Mouse (Mus musculus) megakaryocyte, embryonic 14.5 days (primary cell): ENCODE results near the gene Rbm15. TPM values are rescaled to one million over a fixed set of nuclear protein-coding genes. Genes with fewer than 3 reads are reported as not detected.

Source experiments
- H3K27me3 ChIP-seq: replicated peaks from 2 replicates; pipeline ENCODE3; 2012; ENCODE audit warnings: inconsistent platforms
- H3K36me3 ChIP-seq: replicated peaks from 2 replicates; pipeline ENCODE3; 2012; ENCODE audit warnings: low read length, inconsistent platforms, mixed read lengths
- H3K4me1 ChIP-seq: 2 replicates; pipeline ENCODE4 v1.6.1; 2012; ENCODE audit warnings: inconsistent platforms
- H3K4me3 ChIP-seq: replicated peaks from 2 replicates; pipeline ENCODE3; 2012; ENCODE audit warnings: moderate library complexity, mild to moderate bottlenecking, inconsistent platforms
- H3K9me3 ChIP-seq: 2 replicates; pipeline ENCODE4 v1.6.1; 2012; ENCODE audit warnings: inconsistent platforms
- FLI1 ChIP-seq: IDR thresholded peaks from 2 replicates; pipeline ENCODE4 v1.6.1; 2012; ENCODE audit warnings: low read length, inconsistent platforms, mixed read lengths
- GATA1 ChIP-seq: IDR thresholded peaks from 3 replicates; pipeline ENCODE4 v1.6.1; 2012; ENCODE audit warnings: mixed read lengths, low read length, inconsistent platforms, borderline replicate concordance
- polyA plus RNA-seq: library from polyadenylated mRNA; stranded (reverse); fragments of >175 nt; gene quantifications from 2 replicates; pipeline ENCODE4 v1.2.3, GENCODE M21; 2012; ENCODE audit warnings: low replicate concordance; ENCODE audit not compliant: insufficient read depth

The Rbm15 gene
- polyA plus RNA-seq, 1 experiment = 1.3 TPM

DNA sequence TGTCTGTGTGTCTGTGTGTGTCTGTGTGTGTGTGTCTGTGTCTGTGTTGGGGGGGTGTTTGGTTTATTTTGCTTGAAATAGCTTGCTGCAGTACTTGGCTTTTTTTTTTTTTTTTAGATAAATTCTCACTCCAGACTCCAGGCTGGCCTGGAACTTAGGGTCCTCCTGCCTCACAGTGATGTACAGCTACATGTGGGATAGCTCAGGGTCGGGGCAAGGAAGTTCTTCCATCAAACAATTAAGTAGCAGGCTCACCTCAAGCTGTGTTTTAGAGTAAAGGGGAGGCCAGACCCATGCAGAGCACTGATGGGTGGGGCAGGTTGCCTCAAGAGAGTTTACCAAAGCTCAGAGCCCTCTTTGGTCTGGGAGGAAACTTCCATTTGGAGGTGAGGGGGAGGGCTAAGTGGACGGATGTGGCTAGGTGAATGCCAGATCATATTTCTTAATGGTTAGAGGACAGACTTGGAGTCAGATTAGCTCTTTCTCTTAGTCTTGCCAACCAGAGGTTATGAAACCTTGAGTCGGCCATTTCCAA is 24.3 kb upstream of the Rbm15 start:
- peaks cover 18% of the 10 kb centered on the region for H3K4me1 ChIP-seq
- no peaks in the 10 kb centered on the region for H3K36me3 ChIP-seq
- H3K27me3 ChIP-seq = peaks cover 47% of the 10 kb centered on the region
- TF ChIP-seq GATA1 = no peak
- no peak for TF ChIP-seq FLI1
- no peak overlapping the region for H3K4me3 ChIP-seq
- H3K9me3 ChIP-seq = no peaks in the 10 kb centered on the region

- Histone ChIP-seq H3K27me3 (peaks cover 44% of the 10 kb centered on the region), H3K4me1 (peaks cover 18% of the 10 kb centered on the region), H3K4me3 (peak overlapping the region; percentile 88), H3K9me3 (no peaks in the 10 kb centered on the region), H3K36me3 (no peaks in the 10 kb centered on the region)
- TF ChIP-seq GATA1 = no peak
- TF ChIP-seq FLI1 = no peak
Observed at GRCm38 (mm10) chr3:107356964-107357441, 23.5 kb upstream of the Rbm15 start.

GRCm38 (mm10) chr3:107355618-107356260 is 22.3 kb upstream of the Rbm15 start:
- TF ChIP-seq GATA1 (no peak), FLI1 (no peak)
- Histone ChIP-seq H3K9me3 (no peaks in the 10 kb centered on the region), H3K36me3 (no peaks in the 10 kb centered on the region), H3K27me3 (peaks cover 37% of the 10 kb centered on the region), H3K4me1 (peaks cover 16% of the 10 kb centered on the region), H3K4me3 (no peak overlapping the region)

DNA sequence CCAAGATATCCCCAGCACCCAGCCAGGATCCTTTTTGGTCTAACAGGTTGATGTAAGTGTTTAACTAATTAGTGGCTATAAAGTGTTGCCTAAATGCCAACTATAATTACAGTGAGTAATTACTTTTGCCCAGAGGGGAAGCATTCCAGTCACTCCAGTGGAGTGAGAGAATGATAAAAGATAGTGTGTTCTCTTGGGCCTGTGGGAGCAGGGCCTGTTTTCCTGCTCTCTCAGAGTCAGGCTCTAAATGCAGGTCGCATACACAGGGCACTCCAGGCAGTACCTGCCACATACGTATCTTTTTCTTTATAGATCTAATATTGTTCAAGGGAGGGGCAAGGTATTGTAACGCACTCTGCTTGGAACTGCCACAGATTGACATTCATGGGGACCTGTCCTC is 18.2 kb upstream of the Rbm15 start:
- peaks cover 2% of the 10 kb centered on the region for H3K4me1 ChIP-seq
- H3K4me3 ChIP-seq = no peak overlapping the region
- H3K9me3 ChIP-seq = no peaks in the 10 kb centered on the region
- H3K27me3 ChIP-seq = peaks cover 19% of the 10 kb centered on the region
- no peak for TF ChIP-seq FLI1
- no peak for TF ChIP-seq GATA1
- H3K36me3 ChIP-seq = no peaks in the 10 kb centered on the region

- H3K36me3 ChIP-seq = no peaks in the 10 kb centered on the region
- peaks cover 16% of the 10 kb centered on the region for H3K4me1 ChIP-seq
- H3K9me3 ChIP-seq = no peaks in the 10 kb centered on the region
- no peak overlapping the region for H3K4me3 ChIP-seq
- peaks cover 14% of the 10 kb centered on the region for H3K27me3 ChIP-seq
- TF ChIP-seq FLI1 (no peak), GATA1 (no peak)
Observed at GRCm38 (mm10) chr3:107349006-107349405, 15.5 kb upstream of the Rbm15 start.

DNA sequence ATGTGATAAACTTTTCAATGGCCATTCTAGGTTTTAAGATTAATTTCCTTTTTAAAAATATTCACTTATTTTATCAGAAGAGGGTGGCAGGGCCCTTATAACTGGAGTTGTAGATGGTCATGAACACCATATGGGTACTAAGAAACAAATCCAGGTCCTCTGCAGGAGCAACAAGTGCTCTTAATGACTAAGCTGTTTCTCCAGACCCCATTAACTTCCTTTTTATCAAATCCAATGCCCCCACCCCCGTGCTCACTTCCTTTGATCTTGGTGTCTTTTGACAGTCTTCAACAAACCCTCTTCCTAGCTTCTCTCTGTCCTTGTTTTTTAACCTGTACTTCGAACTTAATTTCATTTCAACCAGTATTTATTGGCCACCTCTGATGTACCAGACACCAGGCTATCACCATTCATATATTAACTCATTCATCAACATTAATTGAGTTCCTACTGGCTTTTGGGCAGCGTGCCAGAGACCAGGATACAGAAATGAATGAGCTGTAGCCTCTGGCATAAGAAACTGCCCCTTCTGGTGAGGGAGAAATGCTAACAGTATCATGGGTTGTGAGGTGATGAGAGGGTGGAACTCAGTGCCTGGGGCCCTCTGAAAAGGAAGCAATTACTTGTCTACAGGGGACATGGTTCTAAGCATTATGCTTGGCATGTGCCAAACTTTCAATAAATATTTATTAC is 11.7 kb upstream of the Rbm15 start:
- peaks cover 3% of the 10 kb centered on the region for H3K27me3 ChIP-seq
- H3K36me3 ChIP-seq = no peaks in the 10 kb centered on the region
- peaks cover 19% of the 10 kb centered on the region for H3K4me1 ChIP-seq
- H3K4me3 ChIP-seq = no peak overlapping the region
- TF ChIP-seq GATA1 (no peak), FLI1 (no peak)
- no peaks in the 10 kb centered on the region for H3K9me3 ChIP-seq

GRCm38 (mm10) chr3:107343971-107344370 is 10.5 kb upstream of the Rbm15 start:
- no peaks in the 10 kb centered on the region for H3K9me3 ChIP-seq
- TF ChIP-seq GATA1 = no peak
- no peak for TF ChIP-seq FLI1
- H3K4me3 ChIP-seq = no peak overlapping the region
- peaks cover 19% of the 10 kb centered on the region for H3K4me1 ChIP-seq
- no peaks in the 10 kb centered on the region for H3K36me3 ChIP-seq
- peaks cover 1% of the 10 kb centered on the region for H3K27me3 ChIP-seq

DNA sequence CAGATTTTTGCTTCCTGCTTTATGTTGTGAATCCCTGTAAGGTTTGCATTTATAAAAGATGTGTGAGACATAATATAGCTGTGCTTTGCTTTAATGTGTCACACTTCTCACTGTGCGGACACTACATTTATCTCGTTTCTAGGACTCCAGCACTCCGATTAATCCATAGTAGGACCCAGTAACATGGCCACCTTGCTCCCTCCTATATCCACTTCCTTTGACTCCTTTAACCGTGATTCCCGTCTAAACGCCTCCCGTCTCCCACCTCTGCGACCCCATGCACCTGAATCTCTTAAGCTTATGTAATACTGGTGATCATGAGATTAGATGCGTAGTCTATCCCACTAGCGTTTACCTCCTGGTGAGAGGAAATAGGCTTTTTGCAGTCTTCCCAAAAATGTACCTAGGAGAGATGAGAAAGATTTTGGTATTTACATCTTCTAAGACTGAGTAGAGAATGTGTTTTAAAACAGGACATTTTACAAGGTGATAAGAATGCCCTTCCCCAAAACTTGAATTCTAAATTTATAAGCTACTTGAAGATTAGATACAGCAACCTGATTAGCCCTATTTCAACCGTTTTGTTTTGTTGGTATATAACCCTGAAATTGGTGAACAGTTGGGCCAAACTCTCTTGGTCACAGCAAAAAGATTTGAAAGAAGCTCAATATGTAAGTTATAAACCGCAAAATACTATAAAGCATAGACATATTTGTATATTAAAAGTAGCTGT is 895 bp upstream of the Rbm15 start:
- H3K27me3 ChIP-seq = no peaks in the 10 kb centered on the region
- peak overlapping the region; percentile 97 for H3K4me3 ChIP-seq
- no peak for TF ChIP-seq FLI1
- no peak for TF ChIP-seq GATA1
- H3K4me1 ChIP-seq = peaks cover 32% of the 10 kb centered on the region
- H3K36me3 ChIP-seq = peaks cover 19% of the 10 kb centered on the region
- H3K9me3 ChIP-seq = no peaks in the 10 kb centered on the region

- Histone ChIP-seq H3K27me3 (no peaks in the 10 kb centered on the region), H3K4me1 (peaks cover 35% of the 10 kb centered on the region), H3K4me3 (peak overlapping the region; percentile 97), H3K9me3 (no peaks in the 10 kb centered on the region), H3K36me3 (peaks cover 24% of the 10 kb centered on the region)
- TF ChIP-seq GATA1 (no peak), FLI1 (no peak)
Observed at GRCm38 (mm10) chr3:107332960-107333380, 503 bp downstream of the Rbm15 start.
